Mouse (Mus musculus) C2C12 (cell line): ENCODE measurements around the gene Zfp839.

Experiments
- CEBPB ChIP-seq: IDR thresholded peaks from one replicate; pipeline ENCODE4 v1.6.1; 2011; ENCODE audit warnings: low read depth, mild to moderate bottlenecking, control low read depth, moderate library complexity
- CTCF ChIP-seq: IDR thresholded peaks from one replicate; pipeline ENCODE4 v1.5.1; 2011; ENCODE audit not compliant: control insufficient read depth, insufficient read depth, insufficient read length

- TF ChIP-seq CEBPB (no peak), CTCF (no peak)
These were observed 48.1 kb upstream of the Zfp839 start for GRCm38 (mm10) chr12:110801876-110802464.
